Mouse (Mus musculus) liver, adult 2 months (tissue): ENCODE data around the gene Creb3l1. TPM values are rescaled to one million over a fixed set of nuclear protein-coding genes. Genes with fewer than 3 reads are reported as not detected.
A peak's percentile ranks its signal among the peaks of the same experiment; 100 is the strongest.

Source experiments
- DNase-seq: peaks from one replicate; pipeline ENCODE4 v3.0.0-alpha.2; 2011; ENCODE audit warnings: low read depth, low spot score; ENCODE audit errors: extremely low read depth
- H3K27ac ChIP-seq: fragments of 200-500 bp; replicated peaks from 2 replicates; pipeline ENCODE4 v1.5.1; 2012; ENCODE audit warnings: low read depth, mild to moderate bottlenecking, control low read depth, inconsistent platforms, low read length; ENCODE audit not compliant: insufficient read depth
- H3K27me3 ChIP-seq: fragments of 200-500 bp; 2 replicates; pipeline ENCODE4 v1.6.1; 2012; ENCODE audit warnings: mild to moderate bottlenecking, moderate library complexity, low read length, inconsistent platforms; ENCODE audit not compliant: control insufficient read depth, insufficient read depth
- H3K36me3 ChIP-seq: fragments of 200-500 bp; 2 replicates; pipeline ENCODE4 v1.6.1; 2012; ENCODE audit warnings: low read length, inconsistent platforms; ENCODE audit not compliant: control insufficient read depth, insufficient read depth
- H3K4me1 ChIP-seq: fragments of 200-500 bp; 2 replicates; pipeline ENCODE4 v1.6.1; 2011; ENCODE audit warnings: low read length; ENCODE audit not compliant: control insufficient read depth, insufficient read depth
- H3K4me3 ChIP-seq: fragments of 200-500 bp; 2 replicates; pipeline ENCODE4 v1.5.1; 2011; ENCODE audit warnings: low read depth, mild to moderate bottlenecking, control low read depth, low read length, moderate library complexity; ENCODE audit not compliant: insufficient read depth
- H3K79me2 ChIP-seq: fragments of 200-500 bp; 2 replicates; pipeline ENCODE4 v1.6.1; 2012; ENCODE audit warnings: inconsistent platforms, mild to moderate bottlenecking, low read length, moderate library complexity; ENCODE audit not compliant: control insufficient read depth, insufficient read depth
- H3K9ac ChIP-seq: fragments of 200-500 bp; 2 replicates; pipeline ENCODE4 v1.6.1; 2012; ENCODE audit warnings: low read depth, mild to moderate bottlenecking, control low read depth, inconsistent platforms, low read length
- CTCF ChIP-seq: fragments of 200-500 bp; IDR thresholded peaks from 2 replicates; pipeline ENCODE4 v1.5.1; 2011; ENCODE audit warnings: low read depth, low read length, control low read depth
- POLR2A ChIP-seq: fragments of 200-500 bp; IDR thresholded peaks from 2 replicates; pipeline ENCODE4 v1.6.1; 2011; ENCODE audit warnings: low read length, control low read depth; ENCODE audit not compliant: insufficient read depth; ENCODE audit errors: extremely low read depth
- WGBS: fragments of 180-500 bp; shearing (Covaris S2); methylation state at CpG from one replicate; pipeline ENCODE4 v1.1.7; 2018; 5-methylcytosine and 5-hydroxymethylcytosine counted together
- polyA plus RNA-seq: library from polyadenylated mRNA; depleted of rRNA; stranded (reverse); fragments of >200 nt; gene quantifications from 2 replicates; pipeline ENCODE4 v1.2.3, GENCODE M21; 2012
- total RNA-seq: library from RNA; depleted of rRNA; stranded (reverse); fragments of >200 nt; gene quantifications from 2 replicates; pipeline ENCODE4 v1.2.3, GENCODE M21; 2014

Gene Creb3l1
- total and polyA plus RNA-seq, 2 experiments: 0.18 to 0.40 TPM

DNA sequence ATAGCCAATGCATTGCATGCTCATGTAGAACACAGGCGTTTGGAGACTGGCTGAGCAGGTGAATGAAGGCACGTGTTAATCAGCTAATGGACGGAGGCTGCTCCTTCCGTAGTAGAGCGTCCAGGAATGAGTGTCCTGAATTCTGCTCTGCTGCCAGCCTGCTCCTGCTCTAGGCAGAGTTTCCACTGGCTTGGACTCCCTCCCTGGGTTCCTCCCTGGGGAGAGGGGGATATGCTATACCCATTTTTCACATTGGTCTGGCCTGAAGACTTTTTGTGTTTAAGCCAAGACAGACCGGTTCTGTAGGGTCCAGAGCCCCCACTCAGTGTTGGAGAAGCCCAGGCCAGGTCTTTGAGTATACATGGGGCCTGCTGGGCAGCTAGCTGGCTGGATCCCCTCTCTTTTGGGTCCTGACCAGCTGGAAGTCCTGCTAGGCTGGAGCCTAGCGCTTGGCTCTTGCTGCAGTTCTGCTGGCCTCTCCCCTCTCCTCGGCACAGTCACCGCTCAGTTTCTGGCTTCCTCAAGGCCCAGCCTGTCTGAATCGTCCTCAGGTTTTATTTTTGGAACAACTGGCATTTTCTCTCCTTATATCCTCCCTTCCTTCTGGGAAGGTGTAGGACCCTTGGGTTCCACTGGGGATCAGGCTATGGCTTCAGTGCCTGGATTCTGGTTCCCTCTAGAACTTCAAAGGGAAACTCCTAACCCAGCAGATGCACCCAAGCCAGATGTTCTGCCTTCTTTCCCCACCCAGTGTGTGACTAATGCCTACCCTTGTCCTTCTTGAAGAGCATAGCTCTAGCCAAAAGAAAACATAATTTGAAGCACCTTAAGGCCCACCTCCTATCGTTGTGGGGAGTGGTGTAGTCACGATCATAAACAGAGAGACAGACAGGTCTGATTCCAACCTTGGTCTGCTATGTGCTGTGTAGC lies 12.6 kb downstream of the Creb3l1 start:
- no peak overlapping the region for H3K4me3 ChIP-seq
- H3K9ac ChIP-seq: no peak overlapping the region
- H3K4me1 ChIP-seq: peaks cover 4% of the 10 kb centered on the region; the same call in 1 of the 2 replicates
- H3K36me3 ChIP-seq: no peaks in the 10 kb centered on the region
- H3K27ac ChIP-seq: no peak overlapping the region
- DNase-seq: no peak
- no peaks in the 10 kb centered on the region for H3K79me2 ChIP-seq
- H3K27me3 ChIP-seq: no peaks in the 10 kb centered on the region
- no peak for TF ChIP-seq CTCF
- no peak for TF ChIP-seq POLR2A
- WGBS: 93% methylated on average over 12 of the region's 12 CpGs

DNA sequence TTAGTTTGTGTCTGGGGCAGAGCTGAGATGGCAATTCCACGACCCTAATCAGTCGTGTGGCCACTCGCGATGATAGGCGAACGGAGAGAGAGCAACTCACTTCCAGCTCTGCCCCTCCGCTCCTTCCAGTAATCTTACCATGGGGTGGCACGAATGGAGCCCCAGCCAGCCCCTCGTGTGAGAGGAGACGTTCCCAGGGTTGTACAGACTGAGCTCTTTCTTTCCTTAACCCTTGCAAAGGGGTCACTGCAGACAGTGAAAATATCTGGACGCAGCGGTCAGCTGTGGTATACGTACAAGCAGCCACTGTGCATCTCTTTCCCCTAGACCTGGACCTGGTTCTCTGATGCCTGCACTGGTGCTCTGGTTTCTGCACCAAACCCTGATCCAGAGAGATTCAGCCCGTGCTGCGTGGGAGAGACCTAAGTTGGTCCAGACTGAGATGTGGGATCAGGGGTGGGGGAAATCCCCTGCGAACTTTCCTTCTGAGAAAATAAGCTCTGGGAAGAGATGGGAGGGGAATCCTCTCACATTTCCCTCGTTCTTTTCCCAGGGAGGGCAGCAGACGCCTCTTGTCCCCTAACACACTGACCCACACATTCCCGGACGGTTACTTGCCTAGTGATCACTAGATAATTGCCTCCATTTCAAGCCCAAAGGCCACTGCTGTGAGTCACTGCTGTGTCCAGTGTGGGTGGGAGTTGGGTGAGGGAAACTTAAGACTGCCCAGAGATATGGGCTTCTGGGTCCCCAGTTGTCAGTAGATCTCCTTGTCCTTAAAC lies 15.5 kb downstream of the Creb3l1 start:
- no peaks in the 10 kb centered on the region for H3K79me2 ChIP-seq
- H3K4me1 ChIP-seq: peaks cover 4% of the 10 kb centered on the region; the same call in 1 of the 2 replicates
- H3K36me3 ChIP-seq: no peaks in the 10 kb centered on the region
- DNase-seq: no peak
- H3K27ac ChIP-seq: peak overlapping the region; percentile 50
- WGBS: 6% methylated on average over 20 of the region's 20 CpGs
- no peaks in the 10 kb centered on the region for H3K27me3 ChIP-seq
- H3K9ac ChIP-seq: peak overlapping the region; percentile 81
- TF ChIP-seq CTCF (no peak), POLR2A (no peak)
- peak overlapping the region; percentile 61 for H3K4me3 ChIP-seq

DNA sequence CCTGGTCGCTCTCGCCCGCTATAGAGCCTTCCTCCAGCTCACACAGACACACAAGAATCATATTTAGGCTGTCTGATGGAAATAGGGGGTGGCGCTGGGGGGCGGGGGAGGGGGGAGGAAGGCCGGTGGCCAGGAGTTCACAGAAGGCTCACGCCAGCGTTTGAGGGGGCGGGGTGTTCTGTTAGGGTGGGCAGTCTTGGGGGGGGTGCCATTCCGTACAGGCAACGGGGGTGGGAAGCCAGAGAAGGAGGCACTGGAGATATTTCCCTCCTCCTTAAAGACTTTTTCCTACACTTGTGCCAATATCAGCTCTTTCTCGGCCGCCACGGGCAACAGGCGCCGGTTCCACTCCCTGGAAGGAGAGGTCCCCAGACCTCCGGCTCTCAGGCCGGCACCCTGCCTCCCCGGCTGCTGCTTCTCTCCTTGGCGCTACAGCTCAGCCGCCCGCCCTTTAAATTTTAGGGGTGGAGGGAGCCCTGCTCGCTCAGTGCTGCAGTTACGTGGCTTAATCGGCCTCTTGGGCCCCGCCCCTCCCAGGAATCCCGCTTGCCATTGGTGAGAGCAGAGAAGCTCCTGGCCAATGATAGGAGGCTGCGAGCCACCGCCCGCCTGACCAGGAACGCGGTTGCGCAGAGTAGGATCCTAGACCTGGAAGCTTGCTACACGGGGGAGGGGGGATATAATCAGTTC lies 16.2 kb downstream of the Creb3l1 start:
- under 1% methylated on average over 34 of the region's 34 CpGs for WGBS
- H3K27ac ChIP-seq: peak overlapping the region; percentile 50

DNA sequence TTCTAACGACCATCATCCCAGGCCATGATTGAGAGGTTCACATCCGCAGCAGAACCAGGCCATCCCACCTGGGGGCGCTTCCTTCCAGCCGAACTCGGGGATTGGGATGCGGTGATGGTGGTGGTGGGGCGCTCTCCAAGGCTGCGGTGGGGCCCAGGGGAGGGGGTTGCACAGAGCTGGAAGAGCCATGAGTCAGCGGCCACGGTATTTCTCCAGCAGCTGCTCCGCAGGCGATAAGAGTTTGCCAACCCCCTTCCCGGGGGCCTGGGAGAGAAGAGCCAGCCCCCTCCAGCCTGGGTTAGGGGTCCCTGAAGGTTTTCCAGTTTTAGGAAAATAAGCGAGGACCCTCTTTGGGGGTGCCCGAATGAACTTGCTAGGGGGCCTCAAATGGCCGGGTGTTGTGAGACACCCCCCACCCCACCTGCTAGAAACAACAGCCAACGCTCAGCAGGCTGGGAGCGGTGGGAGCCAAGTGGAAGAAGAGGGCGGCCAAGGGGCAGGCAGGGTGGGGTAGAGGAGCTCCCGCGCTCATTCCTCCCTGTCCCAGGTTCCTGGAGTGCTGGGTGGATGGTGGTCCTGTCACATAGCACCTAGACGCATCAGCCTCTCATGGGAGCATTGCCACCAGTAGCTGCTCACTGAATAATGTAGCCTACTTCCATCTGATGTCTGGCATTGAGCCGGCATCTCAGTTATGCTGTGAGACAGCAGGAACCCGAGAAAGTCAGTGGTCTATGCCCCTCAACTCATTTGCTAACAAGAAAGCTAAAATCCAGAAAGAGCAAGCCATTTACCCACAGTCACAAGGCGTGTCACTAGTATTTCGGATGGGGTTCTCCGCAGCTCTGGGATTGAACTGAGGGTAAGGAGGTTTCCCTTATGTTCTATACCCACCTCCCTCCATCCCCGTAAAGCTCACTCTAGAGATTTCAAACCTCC lies 17.1 kb downstream of the Creb3l1 start:
- no peaks in the 10 kb centered on the region for H3K79me2 ChIP-seq
- peaks cover 4% of the 10 kb centered on the region; the same call in 1 of the 2 replicates for H3K4me1 ChIP-seq
- H3K4me3 ChIP-seq: no peak overlapping the region
- H3K27me3 ChIP-seq: no peaks in the 10 kb centered on the region
- no peaks in the 10 kb centered on the region for H3K36me3 ChIP-seq
- TF ChIP-seq POLR2A: no peak
- TF ChIP-seq CTCF: peak; percentile 45
- no peak overlapping the region for H3K9ac ChIP-seq
- 14% methylated on average over 28 of the region's 28 CpGs for WGBS
- DNase-seq: no peak
- H3K27ac ChIP-seq: no peak overlapping the region

More for the DNA sequence above, 16.2 kb downstream of the Creb3l1 start:
- TF ChIP-seq CTCF (no peak), POLR2A (no peak)
- no peaks in the 10 kb centered on the region for H3K27me3 ChIP-seq
- peaks cover 4% of the 10 kb centered on the region; the same call in 1 of the 2 replicates for H3K4me1 ChIP-seq
- peak; percentile 86 for DNase-seq
- H3K4me3 ChIP-seq: peak overlapping the region; percentile 61
- no peaks in the 10 kb centered on the region for H3K79me2 ChIP-seq
- peak overlapping the region; percentile 81 for H3K9ac ChIP-seq
- no peaks in the 10 kb centered on the region for H3K36me3 ChIP-seq
